Mouse (Mus musculus) embryonic facial prominence, embryonic 12.5 days (tissue): ENCODE data around the gene Tubal3. TPM values are rescaled to one million over a fixed set of nuclear protein-coding genes. Genes with fewer than 3 reads are reported as not detected.

ENCODE experiments used
- ATAC-seq: fragments of 200-750 bp; cut with Nextera tagmentation; 2 replicates; pipeline ENCODE4 v1.8.0; 2017; ENCODE audit not compliant: insufficient number of reproducible peaks, insufficient read depth, low FRiP score, low TSS enrichment
- H3K27ac ChIP-seq: fragments of 300-500 bp; sonication (generic); 2 replicates; pipeline ENCODE4 v1.5.1; 2016; ENCODE audit warnings: mild to moderate bottlenecking
- H3K27me3 ChIP-seq: fragments of 300-500 bp; sonication (generic); 2 replicates; pipeline ENCODE4 v1.6.1; 2016; ENCODE audit warnings: mild to moderate bottlenecking, moderate library complexity
- H3K36me3 ChIP-seq: fragments of 300-500 bp; sonication (generic); 2 replicates; pipeline ENCODE4 v1.6.1; 2016; ENCODE audit warnings: mild to moderate bottlenecking
- H3K4me1 ChIP-seq: fragments of 300-500 bp; sonication (generic); 2 replicates; pipeline ENCODE4 v1.6.1; 2016
- H3K4me2 ChIP-seq: fragments of 300-500 bp; sonication (generic); replicated peaks from 2 replicates; pipeline ENCODE4 v1.6.1; 2016; ENCODE audit warnings: mild to moderate bottlenecking, moderate library complexity
- H3K4me3 ChIP-seq: fragments of 300-500 bp; sonication (generic); 2 replicates; pipeline ENCODE4 v1.5.1; 2016; ENCODE audit warnings: mild to moderate bottlenecking
- H3K9ac ChIP-seq: fragments of 300-500 bp; sonication (generic); 2 replicates; pipeline ENCODE4 v1.6.1; 2016; ENCODE audit warnings: mild to moderate bottlenecking, moderate library complexity
- H3K9me3 ChIP-seq: fragments of 300-500 bp; sonication (generic); 2 replicates; pipeline ENCODE4 v1.6.1; 2016; ENCODE audit warnings: mild to moderate bottlenecking, moderate library complexity
- WGBS: fragments of 180-500 bp; shearing (Covaris S2); methylation state at CpG from one replicate; pipeline ENCODE4 v1.1.7; 2016; 5-methylcytosine and 5-hydroxymethylcytosine counted together
- microRNA-seq: library from miRNA; unstranded; fragments of <30 nt; microRNA quantifications from one replicate; pipeline ENCODE4, GENCODE M21; 2017
- polyA plus RNA-seq: library from polyadenylated mRNA; unstranded; fragments of >200 nt; fragmentation: Nextera tagmentation; extraction: Ambion mirVana; gene quantifications from 2 replicates; pipeline ENCODE4 v1.2.1, GENCODE M21; 2016

Tubal3 gene
- polyA plus RNA-seq, 1 experiment from 2014 or later, result not detected

DNA sequence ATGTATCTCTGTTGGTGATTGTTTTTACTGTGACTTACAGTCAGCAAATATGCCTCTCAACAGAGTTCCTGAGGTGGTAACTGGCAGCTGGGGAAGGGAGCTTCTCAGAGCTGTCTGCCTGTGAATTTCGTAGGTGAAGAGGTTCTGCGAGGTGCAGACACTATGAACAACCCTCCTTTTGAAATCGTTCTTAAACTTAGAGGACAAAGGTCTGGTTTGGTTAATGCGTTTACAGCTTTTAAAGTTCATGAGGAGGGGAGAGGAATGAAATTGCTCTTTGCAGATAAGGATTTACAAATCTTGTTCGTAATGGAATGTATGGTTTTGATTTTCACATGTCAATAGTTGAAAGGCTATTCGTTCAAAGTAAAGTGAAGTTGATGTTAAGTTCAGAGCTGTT lies 7.6 kb downstream of the Tubal3 start:
- ATAC-seq, result no peak
- Histone ChIP-seq H3K4me3 (no peak overlapping the region), H3K27ac (no peak overlapping the region), H3K36me3 (no peaks in the 10 kb centered on the region), H3K4me2 (no peak overlapping the region), H3K9me3 (no peaks in the 10 kb centered on the region), H3K4me1 (no peaks in the 10 kb centered on the region), H3K9ac (no peak overlapping the region), H3K27me3 (no peaks in the 10 kb centered on the region)
- 78% methylated on average over 6 of the region's 6 CpGs for WGBS

DNA sequence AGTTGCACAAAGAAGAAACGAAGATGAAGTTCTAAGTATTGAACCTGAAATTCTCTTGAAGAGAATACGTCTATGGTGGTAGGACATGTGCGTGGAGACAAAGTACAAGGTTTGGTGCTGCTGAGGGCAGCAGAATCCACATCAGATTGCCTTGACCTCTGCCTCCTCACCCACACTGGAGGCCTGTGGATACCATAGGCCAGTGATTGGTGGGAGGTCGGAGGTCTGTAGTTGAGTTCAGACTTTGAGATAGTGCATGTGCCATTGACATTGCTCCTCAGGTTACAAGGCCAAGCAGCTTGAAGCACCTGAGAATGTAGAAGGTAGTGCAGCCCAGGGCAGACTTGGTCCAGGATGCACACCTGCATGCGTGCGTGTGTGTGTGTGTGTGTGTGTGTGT lies 8.0 kb downstream of the Tubal3 start:
- WGBS, result 84% methylated on average over 6 of the region's 6 CpGs
- Histone ChIP-seq H3K27me3 (no peaks in the 10 kb centered on the region), H3K4me1 (no peaks in the 10 kb centered on the region), H3K36me3 (no peaks in the 10 kb centered on the region), H3K27ac (no peak overlapping the region), H3K4me2 (no peak overlapping the region), H3K9me3 (no peaks in the 10 kb centered on the region), H3K4me3 (no peak overlapping the region), H3K9ac (no peak overlapping the region)
- ATAC-seq, result no peak

DNA sequence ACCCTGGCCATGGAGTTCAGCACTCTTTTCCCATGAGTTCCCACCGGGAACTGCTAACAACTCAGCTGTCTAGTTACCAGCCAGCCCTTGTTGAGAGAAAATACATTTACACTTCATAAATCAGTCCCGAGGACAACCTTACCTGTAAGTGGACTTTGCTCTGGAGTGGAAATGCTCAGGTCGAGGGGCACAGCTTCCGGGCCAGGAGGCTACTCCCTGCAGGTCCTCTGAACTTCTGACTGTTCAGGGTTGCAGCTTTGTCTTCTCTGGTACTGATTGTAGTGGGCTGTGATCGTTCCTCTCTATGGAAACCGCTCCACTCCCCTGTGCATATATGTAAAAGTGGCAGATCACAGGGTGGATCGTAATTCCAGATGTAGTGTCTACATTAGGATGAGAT lies 26.6 kb downstream of the Tubal3 start:
- Histone ChIP-seq H3K36me3 (no peaks in the 10 kb centered on the region), H3K4me1 (no peaks in the 10 kb centered on the region), H3K27me3 (no peaks in the 10 kb centered on the region), H3K9me3 (no peaks in the 10 kb centered on the region), H3K4me2 (no peak overlapping the region), H3K27ac (no peak overlapping the region), H3K4me3 (no peak overlapping the region), H3K9ac (no peak overlapping the region)
- WGBS, result 73% methylated on average over 7 of the region's 7 CpGs
- no peak for ATAC-seq

DNA sequence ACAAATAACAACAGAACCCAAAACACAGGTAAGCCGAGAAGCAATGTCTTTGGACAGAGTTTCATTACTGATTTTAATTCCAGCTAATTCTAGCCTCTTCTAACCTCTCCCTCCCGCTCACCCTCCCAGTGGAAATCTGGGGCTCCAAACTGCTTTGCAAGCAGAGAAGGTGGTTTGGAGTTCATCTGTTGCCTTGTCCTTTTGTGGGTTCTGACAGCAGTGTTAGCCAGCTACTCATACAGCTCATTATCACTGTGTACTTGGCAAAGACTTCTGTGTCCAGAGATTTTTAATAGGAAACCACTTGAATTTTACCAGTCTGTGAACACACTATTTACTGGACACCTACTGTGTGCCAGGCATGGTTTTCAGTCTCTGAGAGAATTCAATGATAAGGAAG lies 27.2 kb downstream of the Tubal3 start, which contains the start of gene Ucn3:
Ucn3 (minus strand) TSS at position 101 of the 400 bp plus-strand sequence.
- ATAC-seq, result no peak
- Histone ChIP-seq H3K27me3 (no peaks in the 10 kb centered on the region), H3K4me3 (no peak within 1 kb of the TSS), H3K36me3 (no peaks in the 10 kb centered on the region), H3K27ac (no peak within 1 kb of the TSS), H3K4me2 (no peak within 1 kb of the TSS), H3K9ac (no peak within 1 kb of the TSS), H3K4me1 (no peaks in the 10 kb centered on the region), H3K9me3 (no peaks in the 10 kb centered on the region)
- WGBS, result 57% methylated on average over 2 of the region's 2 CpGs

DNA sequence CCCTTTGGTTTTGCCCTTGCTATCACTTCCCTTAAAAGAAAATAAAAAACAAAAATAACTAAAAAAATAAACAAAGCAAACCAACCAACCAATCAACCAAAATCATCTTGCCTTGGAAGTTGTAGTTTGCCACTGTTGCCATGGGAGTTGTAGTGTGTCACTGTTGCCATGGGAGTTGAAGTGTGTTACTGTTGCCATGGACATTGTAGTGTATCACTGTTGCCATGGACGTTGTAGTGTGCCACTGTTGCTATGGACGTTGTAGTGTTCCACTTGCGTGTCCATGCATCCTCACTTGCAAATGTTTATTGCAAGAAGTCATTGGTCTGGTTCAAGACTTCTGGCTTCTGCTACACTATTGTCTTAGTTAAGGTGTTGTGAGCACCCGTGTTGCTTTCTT lies 29.2 kb downstream of the Tubal3 start:
- Histone ChIP-seq H3K4me1 (no peaks in the 10 kb centered on the region), H3K27me3 (no peaks in the 10 kb centered on the region), H3K36me3 (no peaks in the 10 kb centered on the region), H3K9ac (no peak overlapping the region), H3K9me3 (no peaks in the 10 kb centered on the region), H3K4me2 (no peak overlapping the region), H3K27ac (no peak overlapping the region), H3K4me3 (no peak overlapping the region)
- no peak for ATAC-seq
- WGBS, result 85% methylated on average over 4 of the region's 4 CpGs

DNA sequence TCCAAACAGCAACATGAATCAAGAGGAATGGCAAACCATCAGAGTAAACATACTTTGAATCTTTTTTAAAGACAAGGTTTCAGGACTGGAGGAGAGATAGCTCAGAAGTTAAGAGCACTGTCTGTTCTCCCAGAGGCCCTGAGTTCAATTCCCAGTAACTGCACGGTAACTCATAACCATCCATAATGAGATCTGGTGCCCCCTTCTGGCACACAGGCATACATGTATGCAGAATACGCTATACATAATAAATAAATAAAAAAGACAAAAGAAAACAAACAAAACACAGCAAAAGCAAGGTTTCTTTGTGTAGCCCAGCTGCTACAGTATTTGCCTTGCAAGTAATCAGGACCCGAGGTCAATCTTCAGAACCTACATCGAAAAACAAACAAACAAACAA lies 31.4 kb downstream of the Tubal3 start:
- no peaks in the 10 kb centered on the region for H3K4me1 ChIP-seq
- H3K4me2 ChIP-seq, result no peak overlapping the region
- no peaks in the 10 kb centered on the region for H3K36me3 ChIP-seq
- 86% methylated on average over 4 of the region's 4 CpGs for WGBS
- no peaks in the 10 kb centered on the region for H3K27me3 ChIP-seq
- H3K4me3 ChIP-seq, result no peak overlapping the region
- no peaks in the 10 kb centered on the region for H3K9me3 ChIP-seq
- H3K9ac ChIP-seq, result no peak overlapping the region
- ATAC-seq, result no peak
- no peak overlapping the region for H3K27ac ChIP-seq

DNA sequence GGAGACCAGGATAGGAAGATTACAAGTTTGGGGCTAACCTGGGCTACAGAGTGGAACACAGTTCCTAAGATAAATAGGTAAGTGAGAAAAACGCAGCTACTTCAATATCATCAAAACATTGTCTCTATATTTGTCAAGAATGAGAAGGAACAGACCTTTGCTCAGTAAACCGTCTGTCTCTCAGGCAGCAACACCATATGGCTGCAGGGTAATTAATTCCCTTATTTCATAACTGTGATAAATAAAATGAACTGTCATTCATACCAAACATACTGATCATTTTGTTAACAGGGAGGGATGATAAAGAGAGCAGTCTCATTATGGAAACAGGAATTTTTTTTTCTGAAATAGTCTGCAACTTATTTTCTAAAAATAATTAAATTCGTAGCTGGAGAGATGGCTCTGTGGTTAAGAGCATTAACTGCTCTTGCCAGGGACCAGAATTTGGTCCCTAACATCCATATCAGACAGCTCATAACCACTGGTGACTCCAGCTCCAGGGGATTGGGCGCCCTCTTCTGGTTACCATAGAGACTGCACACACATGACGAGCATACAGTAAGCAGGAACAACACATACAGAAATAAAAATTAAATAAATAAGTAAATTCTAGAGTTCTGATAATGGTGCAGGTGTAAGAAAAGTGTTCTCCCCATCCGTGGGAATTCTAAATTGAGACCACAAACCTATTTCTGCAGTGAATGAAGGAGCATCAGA lies 33.3 kb downstream of the Tubal3 start:
- WGBS, result 77% methylated on average over 6 of the region's 6 CpGs
- no peaks in the 10 kb centered on the region for H3K27me3 ChIP-seq

DNA sequence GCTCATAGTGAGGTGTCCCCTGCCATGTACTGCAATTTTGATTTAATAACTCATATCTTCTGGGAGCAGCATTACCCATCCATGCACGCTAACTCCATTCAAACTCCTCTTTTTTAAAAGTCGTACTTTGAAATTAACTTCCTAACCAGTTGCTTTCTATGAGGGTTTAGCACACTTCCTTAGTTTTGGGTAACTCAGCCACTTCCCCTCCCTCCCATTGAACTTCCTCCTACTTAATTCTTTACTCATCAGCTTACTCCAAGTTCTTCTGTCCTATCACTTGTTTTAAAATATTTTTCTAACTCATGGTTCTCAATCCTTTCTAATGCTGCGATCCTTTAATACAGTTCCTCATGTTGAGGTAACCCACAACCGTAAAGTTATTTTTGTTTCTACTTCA lies 50.8 kb downstream of the Tubal3 start:
- Histone ChIP-seq H3K9ac (no peak overlapping the region), H3K27ac (no peak overlapping the region), H3K9me3 (no peaks in the 10 kb centered on the region), H3K4me2 (no peak overlapping the region), H3K27me3 (no peaks in the 10 kb centered on the region), H3K4me1 (no peaks in the 10 kb centered on the region), H3K36me3 (no peaks in the 10 kb centered on the region), H3K4me3 (no peak overlapping the region)
- WGBS, result 89% methylated on average over 4 of the region's 4 CpGs
- no peak for ATAC-seq

More for the DNA sequence above, 33.3 kb downstream of the Tubal3 start:
- Histone ChIP-seq H3K9me3 (no peaks in the 10 kb centered on the region), H3K36me3 (no peaks in the 10 kb centered on the region), H3K4me3 (no peak overlapping the region), H3K4me2 (no peak overlapping the region), H3K27ac (no peak overlapping the region), H3K4me1 (no peaks in the 10 kb centered on the region), H3K9ac (no peak overlapping the region)
- no peak for ATAC-seq

Small RNA genes lying within 50 kb of the gene (microRNA-seq; reads per million reads assigned to microRNA genes)
- not detected for gene Gm22460

Other genes with a start within 250 kb of the Tubal3 start
- gene Calml3, start 114.0 kb upstream of the Tubal3 start, polyA plus RNA-seq, result 0.41 and 0.61 TPM in 2 replicates
- 0.18 and 0.34 TPM in 2 replicates for gene Calm4, start 80.5 kb upstream of the Tubal3 start, polyA plus RNA-seq
- not detected in 2 replicates for gene Calm5, start 64.1 kb upstream of the Tubal3 start, polyA plus RNA-seq
- 150 and 155 TPM in 2 replicates for gene Net1, start 54 bp upstream of the Tubal3 start, polyA plus RNA-seq
- gene Ucn3, start 27.1 kb downstream of the Tubal3 start, polyA plus RNA-seq, result 0.20 TPM in 1 of 2 replicates, not detected in the other
- gene Akr1c14, start 130.7 kb downstream of the Tubal3 start, polyA plus RNA-seq, result 0.46 and 0.81 TPM in 2 replicates
- gene Akr1c18, start 232.4 kb downstream of the Tubal3 start, polyA plus RNA-seq, result not detected in 2 replicates